Mouse (Mus musculus) urinary bladder, adult 18-20 months (tissue): Measurements from ENCODE around the gene Dda1.
"Not testable (repeated sequence)": the region's sequence is repeated elsewhere in the genome, so short reads cannot be mapped to it uniquely, and the experiment has no call there.

Experiments
- DNase-seq, 2 experiments: peaks; one replicate each; pipeline ENCODE4 v3.0.0; 2022; ENCODE audit warnings: low spot score in 2 of 2, mixed read lengths in 2 of 2

Dda1 gene

GRCm38 (mm10) chr8:71495811-71496210 is 26.8 kb downstream of the Dda1 start:
- no peak for DNase-seq

- DNase-seq = peak; percentile 33 to 43
Observed at GRCm38 (mm10) chr8:71496481-71496880, 27.5 kb downstream of the Dda1 start.

GRCm38 (mm10) chr8:71497077-71497645 is 28.2 kb downstream of the Dda1 start:
- no peak for DNase-seq

- no peak for DNase-seq
Observed at GRCm38 (mm10) chr8:71497881-71498501, 29.0 kb downstream of the Dda1 start.

- DNase-seq = no peak
Observed at GRCm38 (mm10) chr8:71498816-71499690, 30.1 kb downstream of the Dda1 start.

- no peak for DNase-seq
Observed at GRCm38 (mm10) chr8:71504349-71504748, 35.4 kb downstream of the Dda1 start.

- DNase-seq = no peak
Observed at GRCm38 (mm10) chr8:71505326-71505725, 36.3 kb downstream of the Dda1 start.

GRCm38 (mm10) chr8:71505979-71506378 is 37.0 kb downstream of the Dda1 start:
- no peak for DNase-seq

GRCm38 (mm10) chr8:71507589-71508104 is 38.6 kb downstream of the Dda1 start:
- DNase-seq = peak; percentile 42 to 57

- DNase-seq = no peak
Observed at GRCm38 (mm10) chr8:71509316-71509715, 40.3 kb downstream of the Dda1 start.

- no peak for DNase-seq
Observed at GRCm38 (mm10) chr8:71511644-71512043, 42.6 kb downstream of the Dda1 start, which contains the start of gene Plvap. Plvap (minus strand) TSS chr8:71511752.

GRCm38 (mm10) chr8:71513018-71513754 is 44.2 kb downstream of the Dda1 start:
- DNase-seq = no peak

GRCm38 (mm10) chr8:71515043-71515442 is 46.0 kb downstream of the Dda1 start:
- no peak for DNase-seq

- DNase-seq = no peak
Observed at GRCm38 (mm10) chr8:71516786-71517185, 47.8 kb downstream of the Dda1 start.

- not testable (repeated sequence) for DNase-seq
Observed at GRCm38 (mm10) chr8:71519037-71519825, 50.2 kb downstream of the Dda1 start.

- DNase-seq = peak; percentile 90 to 95
Observed at GRCm38 (mm10) chr8:71521634-71522033, 52.6 kb downstream of the Dda1 start.

- no peak for DNase-seq
Observed at GRCm38 (mm10) chr8:71525226-71526050, 56.4 kb downstream of the Dda1 start, which contains the start of gene Ccdc194. Ccdc194 (minus strand) TSS chr8:71525711.
